Mouse (Mus musculus): ENCODE measurements around the gene Mymk. TPM values are rescaled to one million over a fixed set of nuclear protein-coding genes. Genes with fewer than 3 reads are reported as not detected.

Mymk gene
- polyA plus RNA-seq (2016; fragmentation: Nextera tagmentation; extraction: Ambion mirVana), result 0.09 TPM in 1 of 2 replicates, not detected in the other

DNA sequence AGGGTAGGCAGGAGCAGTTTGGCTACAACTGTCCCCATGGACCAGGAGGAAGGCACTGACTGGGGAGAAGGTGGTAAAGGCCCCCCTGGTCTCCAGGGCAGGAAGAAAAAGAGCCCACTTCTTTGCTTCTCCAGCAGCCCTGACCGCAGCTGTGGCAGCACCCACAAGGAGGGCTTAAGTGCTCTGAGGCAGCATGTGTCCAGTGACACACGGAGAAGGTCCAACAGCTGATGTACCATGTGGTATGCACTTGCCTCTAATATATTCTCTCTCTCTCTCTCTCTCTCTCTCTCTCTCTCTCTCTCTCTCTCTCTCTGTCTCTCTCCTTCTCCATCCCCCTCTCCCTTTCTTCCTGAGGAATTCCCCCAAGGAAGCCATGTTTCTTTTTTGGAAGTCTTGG lies at the start of gene Mymk:
Gene Mymk (minus strand): TSS at position 202 of the 400 bp plus-strand sequence.
- DNase-seq (ENCODE audit: low spot score), result no peak
- H3K27me3 ChIP-seq (ENCODE audit: insufficient read depth, poor library complexity, severe bottlenecking), result peaks cover 12% of the 10 kb centered on the region
- WGBS, result 93% methylated on average over 2 of the region's 2 CpGs
- no peaks in the 10 kb centered on the region for H3K9me3 ChIP-seq
- H3K36me3 ChIP-seq, result no peaks in the 10 kb centered on the region
- H3K4me1 ChIP-seq, result peaks cover 28% of the 10 kb centered on the region
- H3K27ac ChIP-seq, result no peak within 1 kb of the TSS; the same call in 1 of the 2 replicates
- no peak within 1 kb of the TSS for H3K4me3 ChIP-seq

DNA sequence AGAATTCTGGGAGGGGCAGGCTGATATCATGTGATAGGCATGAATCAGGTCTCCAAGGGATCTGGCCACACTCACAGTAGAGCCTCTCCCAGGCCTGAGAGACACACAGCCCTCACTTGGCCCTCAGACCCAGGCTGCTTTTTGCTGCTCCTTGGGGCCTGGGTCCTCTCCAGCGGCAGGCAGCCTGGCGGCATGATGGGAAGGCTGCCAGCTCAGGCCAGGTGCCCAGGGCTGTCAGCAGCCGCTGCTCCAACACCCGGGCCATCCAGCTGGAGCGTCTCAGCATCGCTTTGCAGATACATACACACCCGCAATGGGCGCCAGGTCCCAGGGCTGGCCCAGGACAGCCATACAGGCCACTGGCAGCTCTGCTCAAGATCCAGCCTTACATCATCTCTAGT lies 48.3 kb upstream of the Mymk start:
- Histone ChIP-seq H3K4me1 (peaks cover 49% of the 10 kb centered on the region), H3K4me3 (no peak overlapping the region), H3K36me3 (no peaks in the 10 kb centered on the region), H3K27ac (peak overlapping the region; percentile 52), H3K27me3 (ENCODE audit: insufficient read depth, poor library complexity, severe bottlenecking) (0 out of 2 replicates have a peak, but pooled peaks cover 7% of the 10 kb centered on the region), H3K9me3 (no peaks in the 10 kb centered on the region)
- no peak for DNase-seq (ENCODE audit: low spot score)
- WGBS, result 72% methylated on average over 8 of the region's 8 CpGs

DNA sequence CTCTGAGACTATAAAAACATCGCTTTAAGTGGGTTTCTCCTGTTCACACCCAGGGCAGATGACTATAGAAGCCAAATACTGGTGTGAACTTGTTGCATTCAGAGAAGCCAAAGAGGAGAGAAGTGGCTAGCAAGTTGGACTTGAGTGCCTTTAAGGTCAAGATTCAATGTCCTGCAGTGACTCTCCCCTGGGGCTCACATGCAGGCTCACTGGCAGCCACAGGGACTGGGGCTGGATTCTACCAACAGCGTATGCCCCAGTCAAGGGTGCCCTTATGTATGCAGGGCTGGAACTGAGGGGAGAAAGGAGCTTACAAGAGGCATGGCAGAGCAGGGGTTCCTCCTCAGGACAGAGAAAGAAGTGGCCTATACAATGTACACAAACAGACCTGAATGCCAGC lies 47.8 kb upstream of the Mymk start:
- DNase-seq (ENCODE audit: low spot score), result no peak
- H3K27ac ChIP-seq, result peak overlapping the region; percentile 52
- H3K9me3 ChIP-seq, result no peaks in the 10 kb centered on the region
- peaks cover 49% of the 10 kb centered on the region for H3K4me1 ChIP-seq
- WGBS, result 83% methylated on average over 2 of the region's 2 CpGs
- H3K36me3 ChIP-seq, result no peaks in the 10 kb centered on the region
- H3K27me3 ChIP-seq (ENCODE audit: insufficient read depth, poor library complexity, severe bottlenecking), result 0 out of 2 replicates have a peak, but pooled peaks cover 7% of the 10 kb centered on the region
- H3K4me3 ChIP-seq, result no peak overlapping the region

DNA sequence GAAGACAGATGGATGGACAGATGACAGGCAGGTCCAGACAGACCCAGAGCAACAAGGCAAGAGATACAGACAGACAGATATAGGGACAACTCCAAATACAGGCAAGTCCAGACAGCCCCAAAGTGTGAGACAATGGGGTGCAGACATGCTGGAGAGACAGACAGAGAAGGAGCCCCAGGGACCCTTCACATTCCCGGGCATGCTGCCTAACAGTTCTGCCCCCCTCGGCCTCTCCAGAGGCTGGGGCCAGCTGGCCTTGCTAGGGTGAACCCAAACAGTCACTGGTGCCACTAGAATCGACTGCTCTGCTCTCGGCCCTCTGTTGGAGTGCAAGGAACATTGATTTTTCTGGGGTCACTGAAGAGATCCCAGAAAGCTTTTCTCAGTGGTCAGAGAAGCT lies 46.5 kb upstream of the Mymk start:
- H3K9me3 ChIP-seq, result no peaks in the 10 kb centered on the region

DNA sequence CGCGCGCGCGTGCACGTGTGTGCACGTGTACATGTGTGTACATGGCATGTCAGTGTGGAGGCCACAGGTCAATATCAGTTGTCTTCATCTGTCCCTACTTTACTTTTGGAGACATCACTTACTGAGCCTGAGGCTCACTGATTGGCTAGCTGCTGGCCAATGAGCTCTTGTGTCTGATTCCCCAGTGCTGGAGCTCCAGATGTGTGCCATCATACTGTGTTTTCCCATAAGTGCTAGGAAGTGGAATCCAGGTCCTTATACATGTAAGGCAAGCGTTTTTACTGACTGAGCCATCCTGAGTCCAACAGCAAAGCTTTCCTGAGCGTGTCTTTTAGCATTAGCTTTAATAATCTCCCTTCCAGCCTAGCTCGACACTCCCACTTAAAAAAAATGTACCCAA lies 42.2 kb upstream of the Mymk start:
- 90% methylated on average over 10 of the region's 10 CpGs for WGBS
- H3K27me3 ChIP-seq (ENCODE audit: insufficient read depth, poor library complexity, severe bottlenecking), result peaks cover 21% of the 10 kb centered on the region
- no peak for DNase-seq (ENCODE audit: low spot score)
- H3K9me3 ChIP-seq, result no peaks in the 10 kb centered on the region
- no peak overlapping the region for H3K4me3 ChIP-seq
- H3K27ac ChIP-seq, result no peak overlapping the region
- peaks cover 23% of the 10 kb centered on the region for H3K4me1 ChIP-seq
- H3K36me3 ChIP-seq, result peaks cover 7% of the 10 kb centered on the region; the same call in 1 of the 2 replicates

More for the DNA sequence above, 46.5 kb upstream of the Mymk start:
- DNase-seq (ENCODE audit: low spot score), result no peak
- Histone ChIP-seq H3K4me1 (peaks cover 49% of the 10 kb centered on the region), H3K4me3 (no peak overlapping the region), H3K27me3 (ENCODE audit: insufficient read depth, poor library complexity, severe bottlenecking) (0 out of 2 replicates have a peak, but pooled peaks cover 7% of the 10 kb centered on the region), H3K27ac (peak overlapping the region; percentile 49), H3K36me3 (no peaks in the 10 kb centered on the region)
- WGBS, result 32% methylated on average over 4 of the region's 4 CpGs

DNA sequence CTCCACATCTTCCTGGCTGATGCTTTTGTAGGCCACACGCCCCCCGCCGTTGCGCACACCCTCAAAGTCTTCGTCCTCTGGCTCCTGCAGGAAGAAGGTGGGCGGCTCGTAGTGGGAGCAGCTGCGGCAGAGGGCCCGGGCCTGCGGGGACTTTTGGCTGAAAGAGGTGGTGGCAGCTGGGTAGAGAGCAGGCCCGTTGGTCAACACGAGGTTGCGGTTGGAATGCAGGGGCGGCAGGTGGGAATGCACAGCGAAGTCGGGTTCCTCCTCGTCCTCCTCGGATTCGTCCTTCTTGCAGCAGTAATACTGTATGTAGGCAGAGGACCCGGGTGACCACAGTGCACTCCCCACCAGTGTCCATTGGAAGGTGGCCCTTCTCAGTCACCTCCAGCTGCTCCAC lies 40.6 kb upstream of the Mymk start:
- 77% methylated on average over 20 of the region's 20 CpGs for WGBS
- Histone ChIP-seq H3K4me3 (no peak overlapping the region), H3K27me3 (ENCODE audit: insufficient read depth, poor library complexity, severe bottlenecking) (peaks cover 35% of the 10 kb centered on the region), H3K36me3 (peaks cover 13% of the 10 kb centered on the region; the same call in 1 of the 2 replicates), H3K9me3 (no peaks in the 10 kb centered on the region), H3K27ac (no peak overlapping the region), H3K4me1 (peaks cover 9% of the 10 kb centered on the region; the same call in 1 of the 2 replicates)
- no peak for DNase-seq (ENCODE audit: low spot score)

DNA sequence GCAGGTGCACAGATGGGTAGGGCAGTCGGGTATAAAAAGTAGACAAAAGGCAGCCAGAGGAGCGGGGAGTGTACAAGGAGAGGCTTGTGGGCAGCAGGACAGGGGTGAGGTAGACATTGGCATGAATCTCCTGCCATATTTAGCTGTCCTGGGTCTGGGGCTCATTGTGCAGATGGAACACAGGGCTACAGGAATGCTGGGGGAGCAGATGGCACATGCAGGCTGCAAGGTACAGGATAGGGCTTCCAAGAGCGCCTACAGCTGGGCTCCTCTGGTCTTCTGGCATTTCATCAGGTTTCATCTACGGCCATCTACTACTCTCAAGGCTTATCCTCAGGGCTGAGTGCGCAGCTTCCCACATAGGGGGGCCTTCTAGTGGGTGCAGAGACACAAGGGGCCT lies 37.1 kb upstream of the Mymk start:
- peaks cover 24% of the 10 kb centered on the region; the same call in 1 of the 2 replicates for H3K36me3 ChIP-seq
- DNase-seq (ENCODE audit: low spot score), result no peak
- no peaks in the 10 kb centered on the region for H3K9me3 ChIP-seq
- 82% methylated on average over 5 of the region's 5 CpGs for WGBS
- no peak overlapping the region for H3K27ac ChIP-seq
- H3K4me3 ChIP-seq, result no peak overlapping the region
- H3K27me3 ChIP-seq (ENCODE audit: insufficient read depth, poor library complexity, severe bottlenecking), result peaks cover 53% of the 10 kb centered on the region
- H3K4me1 ChIP-seq, result peaks cover 17% of the 10 kb centered on the region

DNA sequence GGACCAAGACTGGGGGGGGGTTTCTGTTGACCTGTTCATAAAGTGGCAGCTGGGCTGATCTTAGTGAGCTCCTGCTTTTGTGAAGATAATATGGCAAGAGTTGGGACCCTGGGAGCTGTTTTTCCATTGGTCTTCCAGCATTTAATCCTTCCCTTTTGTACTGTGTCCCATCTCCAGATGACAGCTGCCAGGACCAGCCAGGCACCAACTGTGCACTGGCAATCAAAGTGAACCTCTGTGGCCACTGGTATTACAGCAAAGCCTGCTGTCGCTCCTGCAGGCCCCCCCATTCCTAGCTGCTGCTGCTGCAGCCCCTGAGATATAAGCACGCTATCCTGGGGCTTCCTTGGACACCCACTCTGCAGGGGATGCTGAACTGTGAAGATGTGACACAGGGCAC lies 36.2 kb upstream of the Mymk start:
- no peak for DNase-seq (ENCODE audit: low spot score)
- Histone ChIP-seq H3K27me3 (ENCODE audit: insufficient read depth, poor library complexity, severe bottlenecking) (peaks cover 53% of the 10 kb centered on the region), H3K9me3 (no peaks in the 10 kb centered on the region), H3K4me3 (no peak overlapping the region), H3K36me3 (peaks cover 24% of the 10 kb centered on the region; the same call in 1 of the 2 replicates), H3K27ac (no peak overlapping the region), H3K4me1 (peaks cover 25% of the 10 kb centered on the region)
- WGBS, result 61% methylated on average over 2 of the region's 2 CpGs

DNA sequence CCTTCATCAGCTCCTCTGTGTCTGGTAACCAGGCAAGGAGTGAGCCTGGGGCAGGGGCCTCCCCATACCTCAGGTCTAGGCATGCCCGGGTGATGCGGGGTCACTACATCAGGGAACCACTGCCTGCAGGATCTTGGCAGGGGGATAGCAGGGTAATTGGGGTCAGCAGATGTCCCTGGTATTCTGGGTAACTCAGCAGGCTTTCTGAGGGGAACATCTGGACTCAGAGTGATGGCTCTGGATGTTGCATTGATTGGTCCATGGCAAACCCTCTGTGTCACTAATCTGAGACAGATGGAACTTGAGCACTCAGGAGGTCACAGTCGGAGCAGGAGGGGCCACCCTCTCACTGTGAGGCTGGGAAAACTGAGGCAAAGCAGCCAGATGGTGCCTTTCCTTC lies 34.8 kb upstream of the Mymk start:
- H3K4me3 ChIP-seq, result no peak overlapping the region
- WGBS, result 74% methylated on average over 3 of the region's 3 CpGs
- DNase-seq (ENCODE audit: low spot score), result no peak

DNA sequence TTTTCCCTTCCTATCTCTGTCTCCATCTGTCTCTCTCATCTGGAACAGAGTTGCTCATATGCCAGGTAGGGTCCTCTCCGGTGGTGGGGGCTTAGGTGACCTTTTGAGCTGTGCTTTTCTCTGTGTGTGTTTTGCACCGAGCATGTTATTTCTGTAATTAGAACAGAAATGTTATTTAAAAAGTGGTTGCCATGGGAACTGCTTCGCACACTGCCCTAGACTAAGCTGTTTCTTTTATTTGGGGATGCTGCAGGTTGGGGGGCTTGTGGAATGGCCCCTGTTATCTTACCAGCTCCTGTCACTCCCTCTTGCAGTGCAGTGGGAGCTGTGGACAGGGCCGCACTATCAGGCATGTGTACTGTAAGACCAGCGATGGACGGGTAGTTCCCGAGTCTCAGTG lies 31.6 kb upstream of the Mymk start:
- Histone ChIP-seq H3K4me3 (no peak overlapping the region), H3K27me3 (ENCODE audit: insufficient read depth, poor library complexity, severe bottlenecking) (peaks cover 26% of the 10 kb centered on the region), H3K4me1 (peaks cover 18% of the 10 kb centered on the region), H3K27ac (peak overlapping the region; percentile 42), H3K9me3 (no peaks in the 10 kb centered on the region), H3K36me3 (peaks cover 20% of the 10 kb centered on the region; the same call in 1 of the 2 replicates)
- 55% methylated on average over 7 of the region's 7 CpGs for WGBS
- no peak for DNase-seq (ENCODE audit: low spot score)

More for the DNA sequence above, 34.8 kb upstream of the Mymk start:
- Histone ChIP-seq H3K4me1 (peaks cover 16% of the 10 kb centered on the region), H3K27ac (no peak overlapping the region), H3K36me3 (peaks cover 22% of the 10 kb centered on the region; the same call in 1 of the 2 replicates), H3K9me3 (no peaks in the 10 kb centered on the region), H3K27me3 (ENCODE audit: insufficient read depth, poor library complexity, severe bottlenecking) (peaks cover 46% of the 10 kb centered on the region)

DNA sequence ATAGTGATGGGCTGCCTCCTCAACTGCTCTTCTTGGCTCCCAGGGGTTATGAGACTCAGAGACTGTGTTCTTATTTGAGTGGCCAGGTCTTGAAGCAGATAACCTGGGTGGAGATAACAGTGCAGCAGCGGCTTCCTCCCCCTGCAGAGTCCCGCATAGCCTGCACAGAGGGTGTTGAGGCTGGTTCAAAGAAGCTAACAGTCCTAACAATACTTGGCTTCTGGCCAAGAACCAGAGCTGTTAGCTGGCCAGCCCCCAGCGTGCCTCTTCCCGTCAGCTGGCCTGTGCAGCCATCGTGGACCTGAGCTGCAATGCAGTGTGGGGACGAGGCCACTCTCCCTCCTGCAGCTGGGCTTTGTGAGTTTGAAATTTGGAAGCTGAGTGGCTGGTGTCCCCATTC lies 25.8 kb upstream of the Mymk start:
- H3K4me3 ChIP-seq, result no peak overlapping the region
- no peak for DNase-seq (ENCODE audit: low spot score)
- peaks cover 45% of the 10 kb centered on the region for H3K4me1 ChIP-seq
- peaks cover 6% of the 10 kb centered on the region; the same call in 1 of the 2 replicates for H3K27me3 ChIP-seq (ENCODE audit: insufficient read depth, poor library complexity, severe bottlenecking)
- H3K36me3 ChIP-seq, result peaks cover 2% of the 10 kb centered on the region; the same call in 1 of the 2 replicates
- 13% methylated on average over 6 of the region's 6 CpGs for WGBS
- peak overlapping the region; percentile 86 for H3K27ac ChIP-seq
- H3K9me3 ChIP-seq, result no peaks in the 10 kb centered on the region

DNA sequence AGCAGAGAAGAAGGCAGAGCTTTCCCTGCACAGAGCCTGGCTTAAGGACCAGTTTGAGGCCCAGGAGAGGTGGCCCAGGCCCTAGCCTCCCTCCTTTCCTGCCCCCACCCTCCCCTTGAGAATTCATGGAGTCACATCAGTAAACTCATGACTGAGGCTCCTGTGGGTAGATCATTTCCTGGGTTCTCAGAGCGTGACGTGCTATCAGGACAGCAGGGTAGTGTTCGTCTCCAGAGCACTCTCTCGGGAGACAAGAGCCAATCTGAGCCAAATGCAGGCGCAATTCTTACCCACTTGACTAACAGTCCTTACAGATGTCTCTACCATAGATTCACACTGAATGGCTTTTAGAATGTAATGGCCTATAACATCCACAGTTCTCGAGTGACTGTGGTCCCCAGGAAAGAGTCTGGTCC lies 25.3 kb upstream of the Mymk start:
- Histone ChIP-seq H3K9me3 (no peaks in the 10 kb centered on the region), H3K27ac (peak overlapping the region; percentile 86), H3K4me1 (peaks cover 45% of the 10 kb centered on the region), H3K4me3 (no peak overlapping the region), H3K36me3 (peaks cover 2% of the 10 kb centered on the region; the same call in 1 of the 2 replicates), H3K27me3 (ENCODE audit: insufficient read depth, poor library complexity, severe bottlenecking) (peaks cover 6% of the 10 kb centered on the region; the same call in 1 of the 2 replicates)
- WGBS, result 35% methylated on average over 6 of the region's 6 CpGs
- DNase-seq (ENCODE audit: low spot score), result no peak

DNA sequence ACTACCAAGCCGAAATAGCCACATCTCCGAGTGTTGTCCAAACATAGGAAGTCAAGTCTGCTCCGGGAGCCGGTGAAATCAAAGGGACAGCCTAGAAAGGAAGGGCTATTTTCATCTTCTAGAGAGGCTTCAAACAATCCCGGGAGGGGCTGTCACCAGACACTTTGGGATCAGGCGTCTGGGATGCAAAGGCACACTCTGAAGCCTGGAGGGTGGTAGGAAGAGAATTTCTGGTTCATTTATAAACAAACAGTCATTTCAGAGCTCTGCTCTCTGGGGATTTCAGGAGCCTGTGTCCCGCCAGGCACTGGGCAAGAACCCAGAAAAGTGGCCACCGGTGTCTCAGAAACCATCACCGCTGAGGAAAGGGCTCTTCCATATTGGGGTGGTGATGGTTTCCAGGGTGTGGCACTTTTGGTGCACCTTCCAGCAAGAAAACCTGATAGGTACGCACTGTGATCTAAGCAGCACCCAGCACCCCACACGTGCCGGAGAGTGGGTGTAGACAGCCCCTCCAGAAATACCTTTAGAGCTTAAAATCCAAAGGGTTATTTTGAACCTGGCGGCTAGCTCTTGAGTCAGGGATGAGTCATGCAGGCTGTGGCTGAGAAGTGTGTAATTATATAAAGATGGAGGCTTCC lies 24.5 kb upstream of the Mymk start:
- Histone ChIP-seq H3K9me3 (no peaks in the 10 kb centered on the region), H3K4me1 (peaks cover 45% of the 10 kb centered on the region), H3K36me3 (peaks cover under 1% of the 10 kb centered on the region; the same call in 1 of the 2 replicates), H3K4me3 (peak overlapping the region; percentile 1; the same call in 1 of the 2 replicates), H3K27me3 (ENCODE audit: insufficient read depth, poor library complexity, severe bottlenecking) (peaks cover 6% of the 10 kb centered on the region; the same call in 1 of the 2 replicates), H3K27ac (peak overlapping the region; percentile 86)
- peak; percentile 80 for DNase-seq (ENCODE audit: low spot score)
- WGBS, result 30% methylated on average over 13 of the region's 13 CpGs

Data from heart, embryonic 10.5 days (tissue).